Mouse (Mus musculus) stomach, embryonic 15.5 days (tissue): ENCODE results near the gene Shbg. TPM values are rescaled to one million over a fixed set of nuclear protein-coding genes. Genes with fewer than 3 reads are reported as not detected.
"Not testable (repeated sequence)": the region's sequence is repeated elsewhere in the genome, so short reads cannot be mapped to it uniquely, and the experiment has no call there.

Experiments used
- ATAC-seq: fragments of 200-750 bp; cut with Nextera tagmentation; 2 replicates; pipeline ENCODE4 v1.8.0; 2017; ENCODE audit warnings: low read depth, moderate number of reproducible peaks, moderate TSS enrichment; ENCODE audit not compliant: insufficient read depth, low FRiP score
- H3K27ac ChIP-seq: fragments of 300-500 bp; sonication (generic); 2 replicates; pipeline ENCODE4 v1.5.1; 2015; ENCODE audit warnings: mild to moderate bottlenecking, inconsistent platforms
- H3K27me3 ChIP-seq: fragments of 300-500 bp; sonication (generic); replicated peaks from 2 replicates; pipeline ENCODE4 v1.6.1; 2015; ENCODE audit warnings: inconsistent platforms
- H3K36me3 ChIP-seq: fragments of 300-500 bp; sonication (generic); 2 replicates; pipeline ENCODE4 v1.6.1; 2015; ENCODE audit warnings: inconsistent platforms
- H3K4me1 ChIP-seq: fragments of 300-500 bp; sonication (generic); 2 replicates; pipeline ENCODE4 v1.6.1; 2015; ENCODE audit warnings: inconsistent platforms
- H3K4me2 ChIP-seq: fragments of 300-500 bp; sonication (generic); 2 replicates; pipeline ENCODE4 v1.6.1; 2015; ENCODE audit warnings: mild to moderate bottlenecking, inconsistent platforms
- H3K4me3 ChIP-seq: fragments of 300-500 bp; sonication (generic); replicated peaks from 2 replicates; pipeline ENCODE4 v1.5.1; 2015; ENCODE audit warnings: inconsistent platforms
- H3K9ac ChIP-seq: fragments of 300-500 bp; sonication (generic); 2 replicates; pipeline ENCODE4 v1.6.1; 2015; ENCODE audit warnings: inconsistent platforms
- H3K9me3 ChIP-seq: fragments of 300-500 bp; sonication (generic); 2 replicates; pipeline ENCODE4 v1.6.1; 2016; ENCODE audit warnings: inconsistent platforms
- WGBS: fragments of 180-500 bp; shearing (Covaris S2); methylation state at CpG from one replicate; pipeline ENCODE4 v1.1.7; 2015; 5-methylcytosine and 5-hydroxymethylcytosine counted together
- polyA plus RNA-seq: library from polyadenylated mRNA; unstranded; fragments of >200 nt; fragmentation: Nextera tagmentation; extraction: Ambion mirVana; gene quantifications from 2 replicates; pipeline ENCODE4 v1.2.1, GENCODE M21; 2015

The Shbg gene
- polyA plus RNA-seq, 1 experiment from 2014 or later, result 2.1 TPM

DNA sequence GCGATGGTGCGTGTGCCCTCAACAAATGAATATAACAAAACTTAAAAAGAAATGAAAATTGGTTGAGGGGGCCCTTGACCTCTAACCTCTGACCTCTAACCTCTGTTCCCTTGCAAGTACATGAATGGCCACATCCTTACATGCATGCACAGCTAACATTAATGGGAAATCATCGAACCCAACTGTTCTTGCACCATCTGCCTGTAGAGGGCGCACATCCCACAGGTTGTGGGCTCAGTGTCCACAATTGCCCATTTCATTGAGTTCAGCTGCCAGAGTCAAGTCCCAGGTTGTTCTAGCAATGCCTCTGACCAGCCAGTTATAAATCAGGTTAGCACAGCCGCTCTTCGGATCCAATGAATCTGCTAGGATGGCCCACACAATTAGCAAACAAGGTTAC lies 10.6 kb upstream of the Shbg start:
- no peaks in the 10 kb centered on the region for H3K27me3 ChIP-seq
- H3K9me3 ChIP-seq, result no peaks in the 10 kb centered on the region
- H3K9ac ChIP-seq, result no peak overlapping the region
- no peaks in the 10 kb centered on the region for H3K4me1 ChIP-seq
- H3K27ac ChIP-seq, result no peak overlapping the region
- 36% methylated on average over 6 of the region's 6 CpGs for WGBS
- no peak overlapping the region for H3K4me2 ChIP-seq
- no peak for ATAC-seq
- no peak overlapping the region for H3K4me3 ChIP-seq
- H3K36me3 ChIP-seq, result no peaks in the 10 kb centered on the region

DNA sequence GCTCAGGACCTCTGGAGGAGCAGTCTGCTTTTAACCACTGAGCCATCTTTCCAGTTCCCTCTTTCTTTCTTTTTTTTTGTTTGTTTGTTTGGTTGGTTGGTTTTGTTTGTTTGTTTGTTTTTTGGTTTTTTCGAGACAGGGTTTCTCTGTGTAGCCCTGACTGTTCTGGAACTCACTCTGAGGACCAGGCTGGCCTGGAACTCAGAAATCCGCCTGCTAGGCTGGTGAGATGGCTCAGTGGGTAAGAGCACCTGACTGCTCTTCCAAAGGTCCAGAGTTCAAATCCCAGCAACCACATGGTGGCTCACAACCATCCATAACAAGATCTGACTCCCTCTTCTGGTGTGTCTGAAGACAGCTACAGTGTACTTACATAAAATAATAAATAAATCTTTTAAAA lies 6.6 kb upstream of the Shbg start:
- not testable (repeated sequence) for H3K9me3 ChIP-seq, ATAC-seq, H3K9ac ChIP-seq, H3K4me2 ChIP-seq, H3K27ac ChIP-seq, H3K4me1 ChIP-seq, H3K36me3 ChIP-seq, H3K4me3 ChIP-seq, H3K27me3 ChIP-seq
- WGBS, result 81% methylated on average over 2 of the region's 2 CpGs

DNA sequence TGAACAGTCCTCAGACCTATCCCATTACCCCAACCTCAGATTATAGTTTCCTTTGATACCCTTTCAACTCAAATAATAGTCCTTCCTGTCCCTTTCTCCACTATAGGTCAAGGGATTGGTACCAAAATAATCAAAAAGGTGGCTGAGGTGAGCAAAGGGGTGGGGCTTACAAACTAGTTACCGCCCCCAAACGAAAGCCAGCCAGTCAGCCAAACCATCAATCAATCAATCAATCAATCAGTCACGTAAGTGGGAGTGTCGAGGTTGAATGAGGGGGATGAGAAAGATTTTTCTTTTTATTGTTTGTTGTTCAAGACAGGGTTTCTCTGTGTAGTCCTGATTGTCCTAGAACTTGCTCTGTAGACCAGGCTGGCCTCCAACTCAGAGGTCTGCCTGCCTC lies 5.3 kb upstream of the Shbg start:
- no peaks in the 10 kb centered on the region for H3K36me3 ChIP-seq
- no peaks in the 10 kb centered on the region for H3K27me3 ChIP-seq
- H3K27ac ChIP-seq, result no peak overlapping the region
- 70% methylated on average over 4 of the region's 4 CpGs for WGBS
- H3K4me1 ChIP-seq, result 0 out of 2 replicates have a peak, but pooled peaks cover 9% of the 10 kb centered on the region
- H3K9ac ChIP-seq, result no peak overlapping the region
- H3K9me3 ChIP-seq, result no peaks in the 10 kb centered on the region
- ATAC-seq, result no peak
- H3K4me2 ChIP-seq, result peak overlapping the region; percentile 77; the same call in 1 of the 2 replicates
- peak overlapping the region; percentile 59; the same call in 1 of the 2 replicates for H3K4me3 ChIP-seq

DNA sequence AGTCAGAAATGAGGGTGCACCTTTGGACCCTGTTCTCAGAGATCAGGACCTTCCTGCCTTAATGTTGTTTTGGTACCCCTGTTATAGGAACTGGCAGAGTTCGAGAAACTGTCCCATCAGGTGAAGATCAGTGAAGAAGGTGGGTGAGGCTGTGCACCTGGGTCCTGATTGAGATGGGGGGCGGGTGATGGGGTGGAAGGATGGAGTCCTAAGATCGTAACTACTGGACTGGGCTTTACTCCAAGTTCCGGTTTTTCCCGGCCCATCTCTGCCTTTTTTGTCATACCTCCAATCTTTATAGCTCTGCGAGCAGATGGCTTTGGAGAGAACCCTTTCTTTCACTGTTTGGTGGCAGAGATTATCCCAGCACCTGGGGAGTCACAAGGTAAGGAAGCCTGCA lies 4.7 kb upstream of the Shbg start:
- H3K4me3 ChIP-seq, result peak overlapping the region; percentile 59
- peak overlapping the region; percentile 63 for H3K9ac ChIP-seq
- no peaks in the 10 kb centered on the region for H3K27me3 ChIP-seq
- ATAC-seq, result no peak
- peak overlapping the region; percentile 77 for H3K4me2 ChIP-seq
- H3K9me3 ChIP-seq, result no peaks in the 10 kb centered on the region
- 21% methylated on average over 6 of the region's 6 CpGs for WGBS
- H3K36me3 ChIP-seq, result no peaks in the 10 kb centered on the region
- 0 out of 2 replicates have a peak, but pooled peaks cover 9% of the 10 kb centered on the region for H3K4me1 ChIP-seq
- H3K27ac ChIP-seq, result peak overlapping the region; percentile 63

DNA sequence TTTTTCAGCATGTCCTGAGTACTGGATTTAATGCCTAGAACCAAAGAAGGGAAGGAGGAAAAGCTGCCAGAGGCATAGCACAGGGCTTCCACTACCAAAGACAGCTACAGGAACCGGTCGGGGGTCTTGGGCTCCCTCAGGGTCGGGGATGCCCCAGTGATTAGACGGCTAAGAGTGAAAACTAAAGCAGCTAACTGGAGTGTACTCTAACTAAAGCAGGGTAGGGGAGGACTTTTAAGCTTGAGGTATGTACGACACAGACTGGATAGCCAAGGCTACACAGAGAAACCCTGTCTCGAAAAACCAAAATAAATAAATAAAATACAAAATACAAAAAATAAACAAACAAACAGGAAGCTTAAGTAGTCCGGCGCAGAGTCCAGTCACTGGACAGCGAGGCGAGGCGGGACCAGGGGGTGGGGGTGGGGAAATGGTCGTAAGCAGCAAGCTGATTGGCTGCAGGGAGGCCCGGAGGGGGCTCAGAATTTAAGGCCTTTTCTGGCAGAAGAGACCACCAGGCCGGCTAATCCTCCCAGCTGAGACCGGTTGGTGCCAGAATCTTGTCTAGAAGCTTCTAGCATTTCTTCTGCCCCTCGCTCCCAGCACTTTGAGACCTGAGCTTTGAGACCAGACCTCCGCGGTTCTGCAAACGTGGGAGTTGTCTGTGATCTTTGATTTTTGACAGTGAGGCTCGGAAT lies 4.0 kb upstream of the Shbg start, which contains the start of gene Sat2:
Sat2 (plus strand) TSS at position 454 of the 698 bp plus-strand sequence.
- whole genome bisulfite sequencing, result 1% methylated on average over 20 of the region's 20 CpGs
- Histone ChIP-seq H3K4me2 (peak within 1 kb of the TSS; percentile 77), H3K27me3 (no peaks in the 10 kb centered on the region), H3K36me3 (no peaks in the 10 kb centered on the region), H3K9ac (peak within 1 kb of the TSS; percentile 63), H3K4me1 (0 out of 2 replicates have a peak, but pooled peaks cover 9% of the 10 kb centered on the region), H3K4me3 (peak within 1 kb of the TSS; percentile 59), H3K9me3 (no peaks in the 10 kb centered on the region), H3K27ac (peak within 1 kb of the TSS; percentile 63)
- ATAC-seq, result peak; percentile 78; the same call in 1 of the 2 replicates

DNA sequence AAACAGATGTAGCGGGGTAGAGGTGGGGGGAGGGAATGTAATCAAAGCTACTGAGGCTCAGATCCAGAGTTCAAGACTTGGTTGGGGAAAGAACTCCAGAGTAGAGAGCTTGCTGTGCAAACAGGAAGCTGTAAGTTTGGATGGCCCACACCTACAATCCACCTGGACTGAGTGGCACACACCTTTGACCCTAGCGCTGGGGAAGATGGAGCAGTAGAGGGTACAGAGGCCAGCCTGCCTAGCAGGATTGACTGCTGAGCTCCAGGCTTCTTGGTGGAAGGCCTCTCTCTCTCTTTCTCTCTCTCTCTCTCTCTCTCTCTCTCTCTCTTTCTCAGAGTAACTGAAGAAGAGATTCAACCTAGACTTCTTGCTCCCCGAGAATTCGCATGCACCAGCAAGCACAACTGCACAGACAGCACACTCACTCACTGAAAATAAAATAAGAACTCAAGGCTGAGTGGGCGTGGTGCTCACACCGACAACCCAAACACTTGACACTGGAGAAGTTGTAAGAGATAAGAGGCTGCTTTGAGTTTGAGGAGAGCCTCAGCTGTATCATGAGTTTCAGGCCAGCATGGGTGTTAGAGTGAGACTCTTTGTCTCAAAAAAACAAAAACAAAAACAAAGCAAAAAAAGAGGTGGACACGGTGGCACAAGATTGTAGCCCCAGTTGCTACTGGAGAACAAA lies 2.8 kb upstream of the Shbg start:
- Histone ChIP-seq H3K27ac (no peak overlapping the region), H3K4me1 (0 out of 2 replicates have a peak, but pooled peaks cover 9% of the 10 kb centered on the region), H3K4me3 (no peak overlapping the region), H3K4me2 (no peak overlapping the region), H3K9ac (no peak overlapping the region), H3K9me3 (no peaks in the 10 kb centered on the region), H3K36me3 (no peaks in the 10 kb centered on the region), H3K27me3 (no peaks in the 10 kb centered on the region)
- no peak for ATAC-seq
- 76% methylated on average over 7 of the region's 7 CpGs for WGBS

DNA sequence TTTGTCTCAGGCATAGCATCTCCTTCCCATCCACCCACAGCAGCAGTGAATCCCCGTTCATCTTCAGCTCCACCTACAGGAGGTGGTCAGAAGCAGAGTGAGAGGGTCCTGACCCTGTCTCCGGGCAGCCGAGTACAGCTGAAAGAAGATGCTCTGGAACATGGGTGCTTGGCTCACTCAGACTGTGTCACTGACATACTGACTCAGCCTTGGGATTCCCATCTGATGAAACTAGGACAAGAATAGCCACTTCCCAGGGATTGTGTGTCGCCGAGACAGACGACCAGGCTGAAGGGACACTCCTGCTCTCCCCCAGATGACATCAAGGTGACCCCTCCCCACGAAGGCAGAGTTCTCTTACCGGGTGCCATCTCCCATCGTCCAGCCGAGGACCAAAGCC lies 924 bp downstream of the Shbg start:
- Histone ChIP-seq H3K4me1 (0 out of 2 replicates have a peak, but pooled peaks cover 3% of the 10 kb centered on the region), H3K27ac (no peak overlapping the region), H3K27me3 (no peaks in the 10 kb centered on the region), H3K36me3 (no peaks in the 10 kb centered on the region), H3K4me3 (no peak overlapping the region), H3K9me3 (no peaks in the 10 kb centered on the region), H3K4me2 (no peak overlapping the region), H3K9ac (no peak overlapping the region)
- WGBS, result 50% methylated on average over 10 of the region's 10 CpGs
- no peak for ATAC-seq

DNA sequence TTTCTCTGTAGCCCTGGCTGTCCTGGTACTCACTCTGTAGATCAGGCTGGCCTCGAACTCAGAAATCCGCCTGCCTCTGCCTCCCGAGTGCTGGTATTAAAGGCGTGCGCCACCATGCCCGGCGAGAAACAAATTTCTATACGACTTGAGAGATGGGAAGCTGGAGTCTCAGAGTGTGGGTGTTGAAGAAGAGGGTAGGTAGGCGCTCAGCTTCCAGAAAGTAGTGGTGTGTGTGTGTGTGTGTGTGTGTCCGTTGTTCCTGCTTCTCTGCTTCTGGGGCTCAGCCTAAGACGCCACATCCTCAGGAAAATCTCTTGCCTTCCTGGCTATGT lies 3.5 kb downstream of the Shbg start:
- not testable (repeated sequence) for H3K9ac ChIP-seq, H3K27ac ChIP-seq, H3K4me1 ChIP-seq, H3K9me3 ChIP-seq, H3K36me3 ChIP-seq, H3K27me3 ChIP-seq, H3K4me3 ChIP-seq, ATAC-seq
- H3K4me2 ChIP-seq, result peak overlapping the region; percentile 40; the same call in 1 of the 2 replicates
- 48% methylated on average over 11 of the region's 11 CpGs for WGBS

DNA sequence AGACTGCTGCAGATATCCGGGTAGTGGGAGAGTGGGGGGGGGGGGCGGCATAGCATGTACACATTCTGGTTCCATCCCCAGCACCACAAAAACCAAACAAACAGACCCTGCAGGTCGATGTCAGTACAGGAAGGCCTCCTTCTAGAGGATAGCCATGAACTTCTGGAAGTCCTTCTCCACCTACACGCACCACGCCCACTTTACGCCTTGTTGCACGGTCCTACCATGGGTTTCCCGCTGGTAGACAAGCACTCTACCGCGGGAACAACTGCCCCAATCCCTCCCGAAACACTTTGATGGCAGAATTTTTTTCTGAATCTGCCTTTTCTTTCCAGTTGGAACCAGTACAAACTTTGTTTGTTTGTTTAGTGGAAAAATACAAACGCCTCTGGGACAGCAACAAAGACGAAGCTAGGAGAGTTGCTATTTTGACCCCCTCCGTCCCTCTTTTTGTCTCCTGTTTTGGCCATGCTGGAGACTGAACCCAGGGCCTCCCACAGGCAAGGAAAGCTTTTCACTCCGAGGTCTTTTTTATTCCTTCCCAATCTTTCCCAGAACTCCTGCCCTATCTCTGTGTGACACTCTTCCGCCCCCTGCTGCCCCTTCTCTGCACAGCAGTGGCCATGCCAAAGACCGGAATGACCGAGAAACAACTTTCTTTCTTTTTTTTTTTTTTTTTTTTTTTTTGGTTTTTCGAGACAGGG lies 4.0 kb downstream of the Shbg start:
- H3K9me3 ChIP-seq, result no peaks in the 10 kb centered on the region
- no peak overlapping the region for H3K27ac ChIP-seq
- H3K36me3 ChIP-seq, result no peaks in the 10 kb centered on the region
- peak overlapping the region; percentile 40 for H3K4me2 ChIP-seq
- 12% methylated on average over 19 of the region's 19 CpGs for WGBS
- H3K9ac ChIP-seq, result no peak overlapping the region
- ATAC-seq, result peak; percentile 62; the same call in 1 of the 2 replicates
- H3K4me3 ChIP-seq, result no peak overlapping the region; the same call in 1 of the 2 replicates
- no peaks in the 10 kb centered on the region for H3K27me3 ChIP-seq
- H3K4me1 ChIP-seq, result no peaks in the 10 kb centered on the region

DNA sequence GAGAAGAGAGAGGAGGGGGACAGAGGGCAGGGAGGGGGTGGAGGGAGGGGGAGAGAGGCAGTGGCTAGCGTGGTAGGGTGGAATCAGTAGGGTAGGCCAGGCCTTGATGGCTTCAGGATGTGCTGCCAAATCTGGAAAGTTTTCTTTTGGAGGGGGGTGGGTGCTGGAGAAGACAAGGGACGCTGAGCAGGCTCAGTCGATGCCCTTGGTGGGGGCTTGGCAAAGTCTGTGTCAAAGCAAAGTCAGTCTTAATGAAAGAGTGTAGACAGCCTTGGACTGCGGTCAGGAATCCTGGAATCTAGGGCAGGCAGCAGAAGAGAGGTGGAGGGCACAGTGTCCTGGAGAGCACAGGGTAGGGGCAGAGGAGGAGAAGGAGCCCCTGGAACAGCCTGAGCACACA lies 6.8 kb downstream of the Shbg start:
- no peaks in the 10 kb centered on the region for H3K36me3 ChIP-seq
- no peak overlapping the region for H3K4me2 ChIP-seq
- ATAC-seq, result no peak
- no peak overlapping the region for H3K4me3 ChIP-seq
- WGBS, result 55% methylated on average over 4 of the region's 4 CpGs
- H3K27ac ChIP-seq, result no peak overlapping the region
- no peaks in the 10 kb centered on the region for H3K4me1 ChIP-seq
- H3K27me3 ChIP-seq, result no peaks in the 10 kb centered on the region
- no peaks in the 10 kb centered on the region for H3K9me3 ChIP-seq
- H3K9ac ChIP-seq, result no peak overlapping the region

DNA sequence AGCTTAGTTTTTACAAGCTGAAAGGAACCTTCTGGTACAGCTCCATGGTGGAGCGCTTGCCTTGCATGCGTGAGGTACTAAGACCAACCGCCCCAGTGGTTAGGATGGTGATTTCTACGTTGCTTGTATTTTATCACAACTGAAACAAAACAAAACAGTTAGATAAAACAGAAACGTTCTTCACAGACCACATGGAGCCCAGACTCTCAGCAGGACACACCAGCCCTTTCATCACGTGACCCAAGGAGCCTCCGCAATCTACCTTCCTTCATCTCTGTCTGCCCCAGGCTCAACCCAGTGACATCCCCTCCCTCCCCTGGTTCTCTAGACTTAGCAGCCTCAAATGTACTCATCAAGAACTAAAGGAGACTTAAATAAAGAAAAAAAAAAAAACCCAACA lies 8.3 kb downstream of the Shbg start:
- no peak for ATAC-seq
- H3K27ac ChIP-seq, result no peak overlapping the region
- peaks cover 10% of the 10 kb centered on the region for H3K4me1 ChIP-seq
- no peaks in the 10 kb centered on the region for H3K9me3 ChIP-seq
- no peaks in the 10 kb centered on the region for H3K36me3 ChIP-seq
- H3K4me2 ChIP-seq, result no peak overlapping the region
- H3K4me3 ChIP-seq, result no peak overlapping the region
- H3K27me3 ChIP-seq, result 0 out of 2 replicates have a peak, but pooled peaks cover 5% of the 10 kb centered on the region
- H3K9ac ChIP-seq, result no peak overlapping the region
- 57% methylated on average over 7 of the region's 7 CpGs for WGBS

DNA sequence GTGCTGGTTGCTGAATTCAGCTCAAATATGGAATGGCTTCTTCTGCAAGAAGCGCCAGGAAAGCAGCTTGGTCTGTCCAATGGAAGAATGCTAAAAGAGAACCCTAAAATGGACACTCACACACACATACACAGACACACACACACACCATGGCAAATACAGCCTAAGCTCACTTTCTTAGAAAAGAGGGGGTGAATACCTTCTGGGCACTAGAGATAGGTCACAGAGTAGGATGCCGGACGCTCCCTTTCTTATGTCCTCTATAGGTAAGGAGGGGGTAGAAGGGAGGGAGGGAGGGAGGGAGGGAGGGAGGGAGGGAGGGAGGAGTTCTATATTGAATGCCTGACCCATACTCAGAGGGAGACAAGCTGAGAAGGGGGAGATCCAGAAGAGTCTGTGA lies 9.2 kb downstream of the Shbg start:
- H3K27ac ChIP-seq, result no peak overlapping the region
- H3K4me2 ChIP-seq, result no peak overlapping the region
- no peaks in the 10 kb centered on the region for H3K9me3 ChIP-seq
- H3K9ac ChIP-seq, result no peak overlapping the region
- no peaks in the 10 kb centered on the region for H3K36me3 ChIP-seq
- no peak for ATAC-seq
- peaks cover 10% of the 10 kb centered on the region for H3K4me1 ChIP-seq
- 85% methylated on average over 3 of the region's 3 CpGs for WGBS
- H3K27me3 ChIP-seq, result peaks cover 10% of the 10 kb centered on the region; the same call in 1 of the 2 replicates
- H3K4me3 ChIP-seq, result no peak overlapping the region
